Mouse (Mus musculus) cortical plate, adult 2 months (tissue): ENCODE data around the gene Fgfr2.

Source experiments
- CTCF ChIP-seq: fragments of 200-500 bp; IDR thresholded peaks from 2 replicates; pipeline ENCODE4 v1.5.1; 2011; ENCODE audit warnings: mild to moderate bottlenecking, control low read depth, low read length; ENCODE audit not compliant: insufficient read depth; ENCODE audit errors: extremely low read depth
- POLR2A ChIP-seq: fragments of 200-500 bp; IDR thresholded peaks from 2 replicates; pipeline ENCODE4 v1.6.1; 2011; ENCODE audit warnings: mild to moderate bottlenecking, low read length, control low read depth; ENCODE audit not compliant: insufficient read depth; ENCODE audit errors: extremely low read depth

GRCm38 (mm10) chr7:131539979-131540378, 1583.2 kb downstream of the Fgfr2 start:
- TF ChIP-seq CTCF, result peak; percentile 75; the same call in 1 of the 2 replicates
- no peak for TF ChIP-seq POLR2A
